33 mouse cellular contexts compared by ENCODE assay signal in the genomic region with DNA sequence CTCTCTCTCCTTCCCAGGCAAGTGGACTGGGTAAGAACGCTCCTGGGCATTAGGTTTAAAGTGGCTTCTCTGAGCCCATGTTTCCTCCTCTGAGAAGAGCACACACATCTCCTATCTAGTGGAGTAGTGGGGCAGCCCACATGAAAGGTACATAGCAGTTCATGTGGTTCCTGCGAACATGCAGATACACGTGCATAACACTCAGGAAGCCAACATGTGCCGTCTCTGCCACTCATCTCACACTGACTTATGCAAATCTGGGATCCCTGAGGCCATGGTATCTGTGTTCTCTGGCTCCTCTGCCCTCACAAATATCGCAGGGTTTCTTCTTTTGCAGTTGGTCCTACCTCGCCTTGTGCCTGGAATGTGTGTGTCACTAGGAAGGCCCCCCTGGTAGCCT. TPM values are rescaled to one million over a fixed set of nuclear protein-coding genes. Genes with fewer than 3 reads are reported as not detected.
DNase-seq lines count a peak whose midpoint lies in the region; ATAC-seq and TF ChIP-seq lines count a peak whose summit lies in the region.
"Had no signal": no experiment of that assay in that cellular context is flagged by ENCODE, and none has a peak within 500 bp of the region (broad histone marks: within the 10 kb centered on the region; RNA-seq: fewer than 3 reads in every experiment).

No protein-coding gene starts in this region.

- 82% methylated on average over 6 of the region's 6 CpGs for WGBS in liver, embryonic 12.5 days (ENCODE audit: insufficient replicate concordance)
- 88% methylated on average over 6 of the region's 6 CpGs for WGBS in liver, postnatal 0 days (ENCODE audit: insufficient replicate concordance)

- no peaks in the 10 kb centered on the region for H3K27me3 ChIP-seq in liver, embryonic 12.5 days (replicated peaks)
- no peaks in the 10 kb centered on the region for H3K27me3 ChIP-seq in liver, postnatal 0 days (ENCODE audit: insufficient read depth, low read length)
- H3K27me3 ChIP-seq: forebrain, embryonic 13.5 days; heart, embryonic 12.5 days; lung, embryonic 15.5 days; midbrain, embryonic 15.5 days; stomach, embryonic 15.5 days had no signal

- no peak for DNase-seq in liver, postnatal 0 days
- DNase-seq in T-cell, adult 2 months (ENCODE audit: low spot score), result peak; percentile 70
- DNase-seq in thymus, postnatal 4 days, result peak; percentile 37
- no peak for DNase-seq in gastrocnemius, postnatal 10 days
- DNase-seq in cerebellum, postnatal 4 days (ENCODE audit: low spot score in 2 of 2), result no peak
- DNase-seq in heart, postnatal 25 days (ENCODE audit: low spot score), result no peak
- DNase-seq: cerebellum, adult 18-20 months; cerebellum, postnatal 14 days; heart, adult 18-20 months; heart, postnatal 10 days; kidney, postnatal 36 days; layer of hippocampus, adult 9-11 months; lung, postnatal 4 days; right cerebral cortex, adult 18-20 months had no signal

- no peak for TF ChIP-seq EP300 in liver, postnatal 0 days (IDR thresholded peaks at IDR 0.05; ENCODE audit: low read depth)

- H3K4me1 ChIP-seq in liver, embryonic 12.5 days, result peaks cover 33% of the 10 kb centered on the region
- H3K4me1 ChIP-seq in liver, postnatal 0 days (ENCODE audit: insufficient read depth), result 0 out of 2 replicates have a peak, but pooled peaks cover 3% of the 10 kb centered on the region
- H3K4me1 ChIP-seq: forebrain, embryonic 13.5 days; lung, embryonic 15.5 days; midbrain, embryonic 15.5 days; stomach, embryonic 15.5 days had no signal

- ATAC-seq in liver, embryonic 12.5 days, result no peak
- ATAC-seq in liver, postnatal 0 days, result no peak
- ATAC-seq in neutrophil, adult 5-6 weeks (ENCODE audit: extremely low read depth, insufficient number of reproducible peaks, low FRiP score, poor library complexity, severe bottlenecking), result peak; percentile 27; the same call in 1 of the 2 replicates
- ATAC-seq: forebrain, embryonic 13.5 days; intestine, embryonic 16.5 days; midbrain, embryonic 15.5 days had no signal

- no peak for TF ChIP-seq CTCF in liver, postnatal 0 days (IDR thresholded peaks at IDR 0.05; ENCODE audit: low read depth)

- no peak overlapping the region for H3K9ac ChIP-seq in liver, embryonic 12.5 days
- no peak overlapping the region for H3K9ac ChIP-seq in liver, postnatal 0 days (replicated peaks)
- H3K9ac ChIP-seq: forebrain, embryonic 13.5 days; heart, embryonic 12.5 days; liver, embryonic 14.5 days; lung, embryonic 15.5 days; midbrain, embryonic 15.5 days; stomach, embryonic 15.5 days had no signal

- H3K36me3 ChIP-seq in liver, embryonic 12.5 days, result peaks cover 96% of the 10 kb centered on the region
- peaks cover 66% of the 10 kb centered on the region for H3K36me3 ChIP-seq in liver, postnatal 0 days (replicated peaks; ENCODE audit: insufficient read depth, low read length)

- H3K4me2 ChIP-seq in liver, embryonic 12.5 days, result no peak overlapping the region
- no peak overlapping the region for H3K4me2 ChIP-seq in liver, postnatal 0 days (ENCODE audit: low read depth, low read length)
- H3K4me2 ChIP-seq: forebrain, embryonic 13.5 days; heart, embryonic 12.5 days; lung, embryonic 15.5 days; midbrain, embryonic 15.5 days; stomach, embryonic 15.5 days had no signal

- H3K27ac ChIP-seq in liver, embryonic 12.5 days, result peak overlapping the region; percentile 43; the same call in 1 of the 2 replicates
- no peak overlapping the region for H3K27ac ChIP-seq in liver, postnatal 0 days (ENCODE audit: low read depth)
- H3K27ac ChIP-seq: forebrain, embryonic 13.5 days; gastrocnemius, adult 2 months; liver, embryonic 14.5 days; lung, embryonic 15.5 days; midbrain, embryonic 15.5 days; stomach, embryonic 15.5 days had no signal

- no peak overlapping the region for H3K4me3 ChIP-seq in liver, embryonic 12.5 days
- no peak overlapping the region for H3K4me3 ChIP-seq in liver, postnatal 0 days (ENCODE audit: low read depth, low read length)
- H3K4me3 ChIP-seq: forebrain, embryonic 13.5 days; gastrocnemius, adult 2 months; heart, embryonic 12.5 days; lung, embryonic 15.5 days; midbrain, embryonic 15.5 days; stomach, embryonic 15.5 days had no signal

- no peaks in the 10 kb centered on the region for H3K9me3 ChIP-seq in liver, embryonic 12.5 days (replicated peaks)
- no peaks in the 10 kb centered on the region for H3K9me3 ChIP-seq in liver, postnatal 0 days (ENCODE audit: low read length)
- H3K9me3 ChIP-seq: forebrain, embryonic 13.5 days; heart, embryonic 12.5 days; lung, embryonic 15.5 days; midbrain, embryonic 15.5 days; stomach, embryonic 15.5 days had no signal

- intact Hi-C loops in heart, postnatal 25 days (cut with DNase I), result no loop called here

RNA-seq across cellular contexts. Expression of a gene that starts 32.6 kb away (rescaled TPM):
- 32.5 and 34.1 TPM in 2 replicates for polyA plus RNA-seq in liver, embryonic 12.5 days (2016; fragmentation: Nextera tagmentation; extraction: Ambion mirVana)
- polyA plus RNA-seq in liver, postnatal 0 days (2015; fragmentation: Nextera tagmentation; extraction: Ambion mirVana), result 16.5 and 17.0 TPM in 2 replicates
- total RNA-seq in neutrophil, adult 5-6 weeks (2017), result 116 and 134 TPM in 2 replicates
- 10 to 100 TPM; 50.1 to 70.5 TPM for total RNA-seq in gastrocnemius, postnatal 10 days (2021)
- total RNA-seq in heart, postnatal 25 days (2021), result 10 to 100 TPM; 58.3 to 64.4 TPM

RNA-seq across cellular contexts. Expression of a gene that starts 40.0 kb away (rescaled TPM):
- polyA plus RNA-seq in liver, embryonic 12.5 days (2016; fragmentation: Nextera tagmentation; extraction: Ambion mirVana), result 3.3 TPM in 2 replicates
- polyA plus RNA-seq in liver, postnatal 0 days (2015; fragmentation: Nextera tagmentation; extraction: Ambion mirVana), result 1.4 and 3.7 TPM in 2 replicates
- total RNA-seq in neutrophil, adult 5-6 weeks (2017), result not detected in 2 replicates
- not detected for total RNA-seq in gastrocnemius, postnatal 10 days (2021)
- total RNA-seq in heart, postnatal 25 days (2021), result not detected
- total RNA-seq: adrenal gland, adult 18-20 months; gastrocnemius, adult 2 months; heart, adult 18-20 months; heart, postnatal 10 days; left cerebral cortex, adult 18-20 months; left cerebral cortex, postnatal 36 days; megakaryocyte-erythroid progenitor cell, adult 5-6 weeks had no signal
- polyA plus RNA-seq: forebrain, embryonic 13.5 days; frontal cortex, adult 2 months; midbrain, embryonic 15.5 days; neural tube, embryonic 14.5 days had no signal

RNA-seq across cellular contexts. Expression of a gene that starts 51.7 kb away (rescaled TPM):
- 2.4 and 3.7 TPM in 2 replicates for polyA plus RNA-seq in liver, embryonic 12.5 days (2016; fragmentation: Nextera tagmentation; extraction: Ambion mirVana)
- polyA plus RNA-seq in liver, postnatal 0 days (2015; fragmentation: Nextera tagmentation; extraction: Ambion mirVana), result 22.9 and 27.0 TPM in 2 replicates
- not detected in 2 replicates for total RNA-seq in neutrophil, adult 5-6 weeks (2017)
- total RNA-seq in gastrocnemius, postnatal 10 days (2021), result not detected
- total RNA-seq in heart, postnatal 25 days (2021), result not detected
- total RNA-seq: gastrocnemius, adult 2 months; heart, adult 18-20 months; heart, postnatal 10 days; left cerebral cortex, adult 18-20 months; left cerebral cortex, postnatal 36 days; megakaryocyte-erythroid progenitor cell, adult 5-6 weeks had no signal
- polyA plus RNA-seq: embryonic facial prominence, embryonic 14.5 days; forebrain, embryonic 13.5 days; frontal cortex, adult 2 months; heart, embryonic 12.5 days; hindbrain, embryonic 11.5 days; limb, embryonic 14.5 days; lung, embryonic 15.5 days; midbrain, embryonic 15.5 days; neural tube, embryonic 14.5 days had no signal

Comparison
In these comparisons a context has a peak if more than half of its experiments do, and no peak if none do; other contexts are left out.
1. DNase-seq: peak in T-cell, adult 2 months (single experiment) and thymus, postnatal 4 days (single experiment); none in liver, postnatal 0 days (single experiment), gastrocnemius, postnatal 10 days (single experiment), cerebellum, postnatal 4 days (0 of 2) and heart, postnatal 25 days (single experiment).